ENCODE assay signal across 8 mouse cellular contexts in genomic region chr7:49343081-49343600, GRCm38 (mm10).
DNase-seq lines count a peak whose midpoint lies in the region; ATAC-seq and TF ChIP-seq lines count a peak whose summit lies in the region.

No protein-coding gene starts in this region.

- TF ChIP-seq CTCF in Patski (IDR thresholded peaks at IDR 0.05): no peak
- peak; percentile 35 for TF ChIP-seq CTCF in lung, postnatal 0 days (IDR thresholded peaks at IDR 0.05)
- TF ChIP-seq CTCF in layer of hippocampus, adult 2 months (conservative IDR thresholded peaks at IDR 0.05): no peak

- DNase-seq in Patski (ENCODE audit: low read depth, low spot score): peak; percentile 82
- peak; percentile 82 for DNase-seq in gastrocnemius, adult 18-20 months (ENCODE audit: low spot score)
- no peak for DNase-seq in hindbrain, embryonic 10.5 days (ENCODE audit: low spot score)
- DNase-seq in lung, postnatal 0 days (ENCODE audit: low spot score): peak; percentile 32
- peak; percentile 19 for DNase-seq in testis, postnatal 14 days (ENCODE audit: low spot score)
- DNase-seq in right cerebral cortex, adult 18-20 months: no peak
- DNase-seq in urinary bladder, adult 18-20 months (ENCODE audit: low spot score in 2 of 2): no peak
- no peak for DNase-seq in layer of hippocampus, adult 2 months (ENCODE audit: low spot score in 2 of 2)

- H3K27me3 ChIP-seq in Patski: no peaks in the 10 kb centered on the region
- H3K27me3 ChIP-seq in hindbrain, embryonic 10.5 days (ENCODE audit: insufficient read depth, poor library complexity, severe bottlenecking): 0 out of 2 replicates have a peak, but pooled peaks cover 9% of the 10 kb centered on the region
- H3K27me3 ChIP-seq in lung, postnatal 0 days (replicated peaks; ENCODE audit: insufficient read depth, low read length): no peaks in the 10 kb centered on the region

- peak overlapping the region; percentile 73 for H3K27ac ChIP-seq in hindbrain, embryonic 10.5 days
- no peak overlapping the region for H3K27ac ChIP-seq in lung, postnatal 0 days (ENCODE audit: low read length)
- H3K27ac ChIP-seq in layer of hippocampus, adult 2 months: no peak overlapping the region

- POLR2A ChIA-PET in Patski (lab: Charles Lee): no interaction called here

- no peak overlapping the region for H3K9ac ChIP-seq in lung, postnatal 0 days (replicated peaks; ENCODE audit: low read depth)

- peaks cover 63% of the 10 kb centered on the region for H3K4me1 ChIP-seq in hindbrain, embryonic 10.5 days (replicated peaks)
- peaks cover 4% of the 10 kb centered on the region; the same call in 1 of the 2 replicates for H3K4me1 ChIP-seq in lung, postnatal 0 days (ENCODE audit: insufficient read depth, low read depth, low read length)

- 19% methylated on average over 16 of the region's 16 CpGs for WGBS in hindbrain, embryonic 10.5 days
- 8% methylated on average over 16 of the region's 16 CpGs for WGBS in lung, postnatal 0 days

- no peaks in the 10 kb centered on the region for H3K9me3 ChIP-seq in hindbrain, embryonic 10.5 days
- H3K9me3 ChIP-seq in lung, postnatal 0 days (ENCODE audit: low read length): no peaks in the 10 kb centered on the region

- in situ Hi-C loops in Patski (cut with MboI; ENCODE audit: low pct_unique_long_range_greater_than_20kb): no loop called here

- H3K4me3 ChIP-seq in hindbrain, embryonic 10.5 days: 0 out of 2 replicates have a peak overlapping the region, but pooled peaks have one; percentile 23
- H3K4me3 ChIP-seq in lung, postnatal 0 days (ENCODE audit: low read depth, low read length): no peak overlapping the region
- no peak overlapping the region for H3K4me3 ChIP-seq in layer of hippocampus, adult 2 months

- CTCF ChIA-PET in Patski (lab: Charles Lee): interaction anchor here (0.7 to 1.0 kb wide), 5 partner anchors 18 to 211 kb away, joined by 3 read pairs; no protein-coding TSS in a partner anchor

- TF ChIP-seq EP300 in lung, postnatal 0 days (IDR thresholded peaks at IDR 0.05): no peak

- peak overlapping the region; percentile 22; the same call in 1 of the 2 replicates for H3K4me2 ChIP-seq in lung, postnatal 0 days (replicated peaks; ENCODE audit: low read depth, low read length)

- H3K36me3 ChIP-seq in hindbrain, embryonic 10.5 days: no peaks in the 10 kb centered on the region
- no peaks in the 10 kb centered on the region for H3K36me3 ChIP-seq in lung, postnatal 0 days (ENCODE audit: insufficient read depth, low read length)

- peak; percentile 75 for ATAC-seq in Patski
- peak; percentile 46 for ATAC-seq in lung, postnatal 0 days

Comparison
In these comparisons a context has a peak if more than half of its experiments do, and no peak if none do; other contexts are left out.
1. DNase-seq: peak in Patski (single experiment), gastrocnemius, adult 18-20 months (single experiment), lung, postnatal 0 days (single experiment) and testis, postnatal 14 days (single experiment); none in hindbrain, embryonic 10.5 days (single experiment), right cerebral cortex, adult 18-20 months (single experiment), urinary bladder, adult 18-20 months (0 of 2) and layer of hippocampus, adult 2 months (0 of 2).